Mouse (Mus musculus): Measurements from ENCODE around the gene Pou2f2.
"Not testable (repeated sequence)": the region's sequence is repeated elsewhere in the genome, so short reads cannot be mapped to it uniquely, and the experiment has no call there.

Pou2f2 gene

GRCm38 (mm10) chr7:25067909-25068656 lies 111.4 kb downstream of the Pou2f2 start:
- DNase-seq (ENCODE audit: low read depth, low spot score) = no peak

GRCm38 (mm10) chr7:25067338-25067737 lies 112.2 kb downstream of the Pou2f2 start:
- DNase-seq (ENCODE audit: low read depth, low spot score) = no peak

GRCm38 (mm10) chr7:25063900-25064299 lies 115.6 kb downstream of the Pou2f2 start:
- no peak for DNase-seq (ENCODE audit: low read depth, low spot score)

- DNase-seq (ENCODE audit: low read depth, low spot score) = no peak
Measured at GRCm38 (mm10) chr7:25063346-25063745, 116.2 kb downstream of the Pou2f2 start.

- DNase-seq (ENCODE audit: low read depth, low spot score) = no peak
Measured at GRCm38 (mm10) chr7:25058836-25059235, 120.7 kb downstream of the Pou2f2 start.

- no peak for DNase-seq (ENCODE audit: low read depth, low spot score)
Measured at GRCm38 (mm10) chr7:25058394-25058793, 121.1 kb downstream of the Pou2f2 start.

- DNase-seq (ENCODE audit: low read depth, low spot score) = no peak
Measured at GRCm38 (mm10) chr7:25057888-25058287, 121.6 kb downstream of the Pou2f2 start.

- no peak for DNase-seq (ENCODE audit: low read depth, low spot score)
Measured at GRCm38 (mm10) chr7:25056951-25057350, 122.6 kb downstream of the Pou2f2 start.

GRCm38 (mm10) chr7:25052587-25052986 lies 126.9 kb downstream of the Pou2f2 start:
- no peak for DNase-seq (ENCODE audit: low read depth, low spot score)

- DNase-seq (ENCODE audit: low read depth, low spot score) = no peak
Measured at GRCm38 (mm10) chr7:25049295-25049930, 130.1 kb downstream of the Pou2f2 start.

GRCm38 (mm10) chr7:25047363-25047762 lies 132.2 kb downstream of the Pou2f2 start:
- no peak for DNase-seq (ENCODE audit: low read depth, low spot score)

- not testable (repeated sequence) for DNase-seq (ENCODE audit: low read depth, low spot score)
Measured at GRCm38 (mm10) chr7:25044599-25044998, 134.9 kb downstream of the Pou2f2 start.

- no peak for DNase-seq (ENCODE audit: low read depth, low spot score)
Measured at GRCm38 (mm10) chr7:25041921-25042320, 137.6 kb downstream of the Pou2f2 start.

Data from WW6 (cell line).